Mouse (Mus musculus) olfactory bulb, adult 2 months (tissue): ENCODE data around the gene Il17rc. TPM values are rescaled to one million over a fixed set of nuclear protein-coding genes. Genes with fewer than 3 reads are reported as not detected.

ENCODE experiments used
- H3K27ac ChIP-seq: fragments of 200-500 bp; 2 replicates; pipeline ENCODE4 v1.5.1; 2012; ENCODE audit warnings: low read depth, low read length; ENCODE audit not compliant: insufficient read depth
- H3K4me1 ChIP-seq: fragments of 200-500 bp; 2 replicates; pipeline ENCODE4 v1.6.1; 2012; ENCODE audit warnings: low read length; ENCODE audit not compliant: control insufficient read depth, insufficient read depth
- H3K4me3 ChIP-seq: fragments of 200-500 bp; 2 replicates; pipeline ENCODE4 v1.5.1; 2012; ENCODE audit warnings: mild to moderate bottlenecking, low read depth, low read length, moderate library complexity; ENCODE audit not compliant: insufficient read depth
- CTCF ChIP-seq: fragments of 200-500 bp; IDR thresholded peaks from 2 replicates; pipeline ENCODE4 v1.5.1; 2012; ENCODE audit warnings: low read depth, mild to moderate bottlenecking, low read length, moderate library complexity; ENCODE audit not compliant: insufficient read depth
- POLR2A ChIP-seq: fragments of 200-500 bp; IDR thresholded peaks from 2 replicates; pipeline ENCODE4 v1.6.1; 2012; ENCODE audit warnings: mild to moderate bottlenecking, low read depth, low read length, moderate library complexity; ENCODE audit not compliant: insufficient read depth
- WGBS: fragments of 180-500 bp; shearing (Covaris S2); methylation state at CpG from one replicate; pipeline ENCODE4 v1.1.7; 2018; 5-methylcytosine and 5-hydroxymethylcytosine counted together
- polyA plus RNA-seq: library from polyadenylated mRNA; stranded (reverse); fragments of >200 nt; gene quantifications from 2 replicates; pipeline ENCODE4 v1.2.4, GENCODE M21; 2012; ENCODE audit warnings: low replicate concordance; ENCODE audit not compliant: missing spikeins, insufficient read depth, insufficient read length

The Il17rc gene
- polyA plus RNA-seq, result not detected in 2 replicates

DNA sequence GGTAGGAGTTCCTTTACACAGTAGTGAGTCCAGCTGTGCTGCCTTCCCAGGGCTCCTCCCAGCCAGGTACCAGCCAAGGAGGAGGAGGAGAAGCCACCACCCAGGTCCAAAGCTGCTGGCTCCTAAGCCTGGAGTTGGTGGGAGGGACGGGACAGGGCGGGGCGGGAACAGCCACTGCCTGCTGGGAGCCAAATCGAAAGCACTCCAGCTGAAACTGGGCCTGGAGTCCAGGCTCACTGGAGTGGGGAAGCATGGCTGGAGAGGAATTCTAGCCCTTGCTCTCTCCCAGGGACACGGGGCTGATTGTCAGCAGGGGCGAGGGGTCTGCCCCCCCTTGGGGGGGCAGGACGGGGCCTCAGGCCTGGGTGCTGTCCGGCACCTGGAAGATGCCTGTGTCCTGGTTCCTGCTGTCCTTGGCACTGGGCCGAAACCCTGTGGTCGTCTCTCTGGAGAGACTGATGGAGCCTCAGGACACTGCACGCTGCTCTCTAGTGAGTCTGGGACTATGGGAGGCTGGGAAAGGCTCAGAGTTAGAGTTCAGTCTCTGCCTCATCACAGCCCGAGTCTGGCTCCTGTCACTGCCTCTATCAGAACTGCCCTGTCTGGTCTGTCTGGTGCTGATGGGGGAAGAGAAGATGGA, at the start of gene Il17rc:
Gene Il17rc, plus strand, starts transcription at position 131 of the 640 bp plus-strand sequence.
- TF ChIP-seq POLR2A (no peak), CTCF (no peak)
- 38% methylated on average over 12 of the region's 12 CpGs for WGBS
- Histone ChIP-seq H3K4me3 (no peak within 1 kb of the TSS), H3K4me1 (peaks cover 11% of the 10 kb centered on the region), H3K27ac (no peak within 1 kb of the TSS)

DNA sequence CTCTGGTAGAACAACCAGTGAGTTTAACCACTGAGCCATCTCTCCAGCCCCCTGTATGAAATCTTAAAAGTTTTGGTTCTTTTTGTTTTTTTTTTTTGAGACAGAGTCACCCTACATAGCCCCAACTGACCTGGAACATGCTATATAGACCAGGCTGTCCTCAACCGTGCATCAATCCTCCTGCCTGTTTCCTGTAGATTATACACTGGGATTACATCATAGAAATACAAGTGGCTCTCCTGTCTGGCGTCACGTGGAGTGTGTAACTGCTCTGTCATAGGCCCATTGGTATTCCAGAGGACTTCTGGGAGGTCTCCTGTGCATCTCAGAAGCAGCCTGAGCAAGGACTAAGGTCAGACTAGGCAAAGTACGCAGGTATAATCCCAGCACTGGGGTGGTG, 48.2 kb upstream of the Il17rc start:
- Histone ChIP-seq H3K4me1 (peaks cover 8% of the 10 kb centered on the region), H3K27ac (no peak overlapping the region), H3K4me3 (no peak overlapping the region)
- TF ChIP-seq POLR2A (no peak), CTCF (no peak)
- 72% methylated on average over 4 of the region's 4 CpGs for WGBS

DNA sequence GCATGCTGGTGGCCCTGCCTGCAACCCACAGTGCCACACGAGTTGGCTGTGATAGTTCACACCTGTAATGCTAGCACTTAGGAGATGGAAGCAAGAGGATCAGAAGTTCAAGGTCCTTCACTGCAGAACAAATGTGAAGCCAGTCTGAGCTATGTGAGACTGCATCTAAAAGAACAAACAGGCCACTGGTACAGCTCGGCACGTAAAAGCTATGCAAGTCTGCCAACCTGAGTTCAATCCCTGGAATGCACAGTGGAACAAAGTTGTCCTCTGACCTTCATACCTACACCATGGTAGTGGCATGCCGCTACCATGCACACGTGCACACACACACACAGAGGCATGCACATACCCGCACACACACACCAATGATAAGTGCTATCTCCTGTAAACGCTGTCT, 47.0 kb upstream of the Il17rc start:
- Histone ChIP-seq H3K4me3 (no peak overlapping the region), H3K4me1 (no peaks in the 10 kb centered on the region), H3K27ac (no peak overlapping the region)
- TF ChIP-seq POLR2A, result no peak
- TF ChIP-seq CTCF, result no peak
- WGBS, result 88% methylated on average over 7 of the region's 7 CpGs

DNA sequence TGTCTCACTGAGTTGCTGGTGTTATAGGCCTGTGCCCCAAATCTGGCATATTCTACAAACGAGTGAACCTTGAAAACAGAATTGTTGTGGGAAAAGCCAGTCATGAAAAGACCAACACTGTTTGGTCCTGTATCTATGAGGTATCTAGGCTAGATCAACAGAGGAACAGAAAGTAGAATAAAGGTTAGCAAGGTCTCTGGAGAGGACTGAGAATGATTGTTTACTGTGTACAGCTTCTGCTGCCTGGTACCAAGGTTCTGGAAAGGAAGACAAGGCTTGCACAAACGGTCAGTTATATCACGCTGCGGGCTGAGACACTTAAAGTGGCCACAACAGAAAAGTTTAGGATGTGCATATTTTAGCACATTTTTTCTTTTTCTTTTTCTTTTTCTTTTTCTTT, 44.5 kb upstream of the Il17rc start:
- WGBS, result 86% methylated on average over 4 of the region's 4 CpGs
- H3K27ac ChIP-seq, result no peak overlapping the region
- TF ChIP-seq CTCF, result no peak
- TF ChIP-seq POLR2A, result no peak
- no peaks in the 10 kb centered on the region for H3K4me1 ChIP-seq
- H3K4me3 ChIP-seq, result no peak overlapping the region

GRCm38 (mm10) chr6:113427397-113427796, 43.8 kb upstream of the Il17rc start:
- no peak overlapping the region for H3K27ac ChIP-seq
- H3K4me3 ChIP-seq, result no peak overlapping the region
- 0 out of 2 replicates have a peak, but pooled peaks cover 2% of the 10 kb centered on the region for H3K4me1 ChIP-seq
- 66% methylated on average over 3 of the region's 3 CpGs for WGBS
- no peak for TF ChIP-seq CTCF
- no peak for TF ChIP-seq POLR2A

- Histone ChIP-seq H3K4me3 (no peak overlapping the region), H3K27ac (no peak overlapping the region), H3K4me1 (0 out of 2 replicates have a peak, but pooled peaks cover 2% of the 10 kb centered on the region)
- TF ChIP-seq CTCF (no peak), POLR2A (no peak)
- WGBS, result 92% methylated on average over 16 of the region's 16 CpGs
These were observed 43.2 kb upstream of the Il17rc start for GRCm38 (mm10) chr6:113428006-113428405.

DNA sequence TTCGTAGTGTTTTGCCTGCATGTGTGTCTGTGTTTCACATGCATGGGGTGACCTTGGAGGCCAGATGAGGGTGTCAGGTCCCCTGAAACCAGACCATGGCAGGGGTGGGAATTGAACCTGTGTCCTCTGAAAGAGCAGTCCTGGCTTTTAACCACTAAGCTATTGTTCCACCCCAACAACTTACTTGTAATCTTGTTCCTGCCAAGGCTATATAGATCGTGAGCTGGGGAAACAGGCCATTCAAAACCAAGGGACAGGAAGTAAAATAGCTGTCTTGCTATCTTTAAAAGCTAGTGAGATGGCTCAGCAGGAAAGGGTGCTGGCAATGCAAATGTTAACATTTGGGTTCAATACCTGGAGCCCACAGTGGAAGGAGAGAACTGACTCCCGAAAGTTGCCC, 41.3 kb upstream of the Il17rc start:
- WGBS, result 78% methylated on average over 3 of the region's 3 CpGs
- no peak for TF ChIP-seq CTCF
- TF ChIP-seq POLR2A, result no peak
- H3K4me1 ChIP-seq, result 0 out of 2 replicates have a peak, but pooled peaks cover 2% of the 10 kb centered on the region
- no peak overlapping the region for H3K4me3 ChIP-seq
- no peak overlapping the region for H3K27ac ChIP-seq

GRCm38 (mm10) chr6:113430846-113431245, 40.4 kb upstream of the Il17rc start:
- Histone ChIP-seq H3K4me3 (no peak overlapping the region), H3K27ac (no peak overlapping the region), H3K4me1 (0 out of 2 replicates have a peak, but pooled peaks cover 2% of the 10 kb centered on the region)
- TF ChIP-seq POLR2A (no peak), CTCF (no peak)
- 62% methylated on average over 3 of the region's 3 CpGs for WGBS

DNA sequence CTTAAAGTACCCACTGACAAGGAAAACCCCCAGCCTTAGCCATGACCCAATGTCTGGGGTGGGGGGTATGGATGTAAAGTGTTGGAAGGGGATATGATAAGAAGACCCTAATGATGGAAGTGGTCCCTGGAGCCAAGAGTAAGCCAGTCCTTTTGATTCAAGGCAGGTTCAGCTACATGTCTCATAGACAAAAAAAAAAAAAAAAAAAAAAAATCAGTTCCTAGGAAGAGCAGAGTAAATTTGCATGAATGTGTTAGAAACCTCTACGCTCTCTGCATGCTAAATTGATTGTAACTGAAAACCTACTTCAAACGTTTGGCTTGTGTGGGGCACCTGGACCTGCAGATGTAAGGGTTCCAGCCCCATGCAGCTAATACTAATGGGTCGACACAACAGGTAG, 39.4 kb upstream of the Il17rc start:
- H3K4me3 ChIP-seq, result no peak overlapping the region
- TF ChIP-seq POLR2A (no peak), CTCF (no peak)
- no peak overlapping the region for H3K27ac ChIP-seq
- 0 out of 2 replicates have a peak, but pooled peaks cover 2% of the 10 kb centered on the region for H3K4me1 ChIP-seq
- 40% methylated on average over 3 of the region's 3 CpGs for WGBS
